Mouse (Mus musculus) neural tube, postnatal 0 days (tissue): ENCODE data around the gene Syne1. TPM values are rescaled to one million over a fixed set of nuclear protein-coding genes. Genes with fewer than 3 reads are reported as not detected.

Source experiments
- polyA plus RNA-seq: library from polyadenylated mRNA; unstranded; fragments of >200 nt; fragmentation: Nextera tagmentation; extraction: Ambion mirVana; gene quantifications from 2 replicates; pipeline ENCODE4 v1.2.1, GENCODE M21; 2015

The Syne1 gene
- polyA plus RNA-seq, result 19.9 and 25.5 TPM in 2 replicates

DNA sequence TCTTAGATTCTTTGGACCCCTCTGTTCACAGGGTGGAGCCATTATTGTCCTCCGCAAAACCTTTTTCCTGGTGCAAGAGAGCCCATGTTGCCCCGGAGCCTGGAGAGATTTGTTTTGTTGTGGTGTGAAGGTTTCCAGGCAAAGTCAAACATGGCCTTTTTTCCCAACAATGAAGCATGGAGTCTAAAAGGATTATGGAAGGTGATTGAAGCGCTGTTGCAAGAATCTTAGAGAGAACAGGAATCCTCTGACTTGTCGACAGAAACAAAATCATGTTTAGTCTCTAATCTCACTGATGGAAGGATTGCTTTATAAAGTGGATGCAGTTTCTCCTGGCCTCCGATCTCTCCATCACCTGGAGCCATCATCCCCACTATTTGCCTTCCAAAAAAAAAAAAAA lies at the start of gene Syne1:
Syne1 (minus strand) TSS at position 101 of the 400 bp plus-strand sequence.

DNA sequence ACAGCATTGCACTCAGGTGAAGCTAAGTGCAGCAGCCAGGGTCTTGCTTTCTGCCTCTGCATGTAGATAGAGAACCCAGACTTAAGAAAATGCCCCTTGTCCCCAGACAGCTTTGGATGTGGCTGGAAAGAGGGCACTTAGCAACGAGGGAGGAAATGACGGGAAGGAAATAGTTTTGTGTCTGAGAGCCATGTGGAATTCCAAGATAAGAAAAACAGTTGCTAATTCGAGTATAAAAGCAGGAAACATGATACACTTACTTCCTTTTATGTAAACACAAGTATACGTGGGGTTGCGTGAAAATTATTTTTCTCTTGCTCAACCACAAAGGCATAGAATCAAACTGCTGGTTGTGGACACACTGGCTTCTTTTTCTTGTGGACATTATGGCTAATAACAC lies 42.2 kb upstream of the Syne1 start, which contains the start of gene Myct1:
Myct1 (plus strand) TSS at position 312 of the 400 bp plus-strand sequence.

DNA sequence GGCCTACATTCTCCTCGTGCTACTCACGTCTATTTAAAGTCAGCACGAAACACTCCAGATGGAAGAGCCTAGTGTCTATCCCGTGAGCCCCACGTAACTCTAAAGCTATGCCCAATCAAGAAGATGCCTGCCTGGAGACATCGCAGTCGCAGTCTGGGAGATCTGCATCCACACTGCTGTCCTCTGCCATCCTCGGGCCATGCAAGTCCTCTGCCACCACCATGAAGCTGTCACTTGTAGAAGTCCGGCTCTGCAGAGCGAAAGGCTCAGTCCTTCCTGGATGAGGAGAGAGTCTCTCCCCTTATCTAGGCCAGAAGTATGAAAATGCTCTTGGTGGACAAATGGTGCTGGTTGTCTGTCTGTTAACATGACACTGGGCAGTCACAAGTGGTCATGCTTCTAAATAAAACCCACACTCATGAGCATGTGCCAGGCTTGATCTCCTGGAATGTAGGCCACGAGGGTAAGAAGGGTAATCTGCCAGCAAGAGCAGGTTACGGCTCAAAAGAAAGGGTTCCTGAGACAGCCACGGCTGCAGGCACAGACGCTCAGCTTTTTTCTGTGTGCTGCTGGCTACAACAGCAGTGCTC lies 482.5 kb downstream of the Syne1 start, which contains the start of gene Gm10097:
Gm10097 (plus strand) TSS at position 517 of the 590 bp plus-strand sequence.

Other genes starting within 250 kb of the Syne1 start
- 1.2 and 1.4 TPM in 2 replicates for gene Myct1, start 42.3 kb upstream of the Syne1 start, polyA plus RNA-seq
- 1.4 and 1.7 TPM in 2 replicates for gene Vip, start 87.7 kb upstream of the Syne1 start, polyA plus RNA-seq